Mouse (Mus musculus) granulocyte monocyte progenitor cell, adult 5-6 weeks (primary cell): ENCODE results near the gene Dgkd. TPM values are rescaled to one million over a fixed set of nuclear protein-coding genes. Genes with fewer than 3 reads are reported as not detected.
A peak's percentile ranks its signal among the peaks of the same experiment; 100 is the strongest.

Experiments
- ATAC-seq: replicated peaks from 2 replicates; pipeline ENCODE4 v1.8.0; 2016; ENCODE audit warnings: mild to moderate bottlenecking, moderate TSS enrichment, inconsistent platforms; ENCODE audit not compliant: poor library complexity, severe bottlenecking
- total RNA-seq, 2 experiments: library from RNA; stranded (forward) in 1 of 2; stranded (reverse) in 1 of 2; fragments of 200-712, 200-1000 nt in 1 of 2; fragments of >200 nt in 1 of 2; fragmentation: Nextera tagmentation in 1 of 2; gene quantifications; 2 replicates each; pipeline ENCODE4 v1.2.3; 2014 to 2017

The Dgkd gene
- total RNA-seq, 2 experiments from 2014 or later: 53.7 to 92.2 TPM

DNA sequence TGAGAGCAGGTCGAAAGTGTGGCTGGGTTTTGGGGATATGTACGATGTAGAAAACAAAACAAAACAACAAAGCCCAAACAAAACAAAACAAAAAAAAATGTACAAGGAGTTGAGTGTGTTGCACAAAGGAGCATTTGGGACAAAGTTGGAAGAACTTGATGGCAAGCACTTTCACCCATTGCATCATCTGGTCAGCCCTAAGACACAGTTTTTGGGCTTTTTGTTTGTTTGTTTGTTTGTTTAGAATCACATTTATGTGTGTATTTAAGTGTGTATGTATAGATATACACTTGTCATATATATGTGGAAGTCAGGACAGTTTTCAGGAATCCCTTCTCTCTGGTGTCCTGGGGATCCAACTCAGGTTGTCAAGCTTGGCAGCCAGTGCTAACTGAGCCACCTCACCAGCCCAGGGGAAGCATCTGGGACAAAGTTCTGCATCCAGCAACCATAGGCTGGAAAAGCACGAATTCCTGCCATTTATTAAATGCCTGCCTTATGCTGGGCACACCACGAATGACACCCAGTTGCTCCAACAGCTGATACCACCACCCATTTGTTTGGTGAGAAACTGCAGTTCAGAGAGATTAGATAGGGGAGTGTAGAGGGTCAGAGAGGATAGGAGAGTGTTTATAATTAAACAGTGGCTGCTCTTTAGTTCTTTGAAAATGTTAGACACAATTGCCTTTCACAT, 5.5 kb upstream of the Dgkd start:
- ATAC-seq: no peak

DNA sequence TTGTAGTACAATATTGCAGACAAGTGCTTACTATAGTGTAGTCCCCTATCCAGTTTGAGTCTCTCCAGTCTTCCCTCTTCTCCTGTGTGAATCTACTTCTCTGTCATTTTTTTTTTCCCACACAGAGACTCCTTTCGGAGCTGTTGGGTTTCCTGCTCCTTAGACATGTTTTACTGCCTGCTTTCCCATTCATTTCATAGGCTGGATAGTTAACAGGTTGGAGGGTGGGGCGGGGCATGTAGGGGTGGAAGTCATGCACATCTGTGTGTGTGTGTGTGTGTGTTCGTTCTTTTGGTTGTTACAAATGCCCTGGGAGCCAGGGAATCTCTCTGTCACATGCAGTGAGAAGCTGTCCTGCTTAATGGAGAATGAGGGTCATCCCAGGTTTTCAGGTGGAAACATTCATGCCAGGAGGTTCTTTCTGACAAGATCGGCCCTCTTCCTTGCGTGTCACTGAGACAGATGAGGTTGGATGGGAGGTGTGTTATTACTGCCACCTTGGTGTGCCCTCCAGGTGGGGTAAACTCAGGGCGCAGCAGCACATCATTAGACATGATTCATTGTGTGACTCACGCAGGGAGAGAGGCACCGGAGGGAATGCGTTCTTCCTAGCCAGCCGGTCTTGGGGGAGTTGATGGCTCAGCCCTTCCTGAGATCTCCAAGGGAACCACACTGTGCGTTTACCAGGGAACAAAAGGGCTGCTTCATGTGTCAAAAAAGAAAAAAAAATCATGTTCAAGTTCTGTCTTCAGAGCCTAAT, 4.7 kb upstream of the Dgkd start:
- ATAC-seq: no peak

DNA sequence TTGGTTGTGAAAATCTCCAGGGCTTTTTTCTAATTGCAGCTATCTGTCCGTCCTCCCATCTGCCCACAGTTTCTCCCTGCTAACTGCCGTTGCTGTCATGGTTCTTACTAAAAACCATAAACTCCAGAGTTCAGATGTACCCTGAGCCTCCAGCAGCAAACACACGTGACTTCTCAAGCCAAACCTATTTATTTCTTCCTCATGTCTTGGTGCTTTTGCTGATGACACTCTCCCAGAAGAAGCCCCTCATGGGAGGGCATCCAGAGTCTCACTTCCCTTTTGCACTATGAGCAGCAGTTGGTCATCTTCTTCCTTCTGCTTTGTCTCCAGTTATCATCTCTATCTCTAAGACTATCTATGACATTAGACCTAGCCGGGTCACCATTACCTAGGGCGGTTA, 3.8 kb upstream of the Dgkd start:
- peak; percentile 77 for ATAC-seq

DNA sequence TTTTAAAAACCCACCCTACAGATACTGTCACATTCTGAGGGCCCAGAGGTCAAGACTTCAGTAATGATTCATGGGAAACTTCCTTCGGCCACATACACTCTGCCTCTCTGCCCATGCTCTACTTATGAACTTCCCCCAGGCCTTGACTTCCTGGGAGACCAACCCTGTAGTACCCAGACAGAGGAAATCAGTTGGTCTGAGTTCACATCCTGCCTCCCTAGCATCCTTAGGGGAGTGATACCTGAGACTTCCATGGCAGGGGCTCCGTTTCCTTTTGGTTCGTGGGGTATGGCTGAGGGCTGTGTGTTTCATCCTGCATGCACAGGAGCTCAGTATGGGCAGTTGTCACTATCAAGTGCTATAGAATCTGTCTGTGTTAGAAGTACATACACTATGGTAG, 1.7 kb upstream of the Dgkd start:
- no peak for ATAC-seq

DNA sequence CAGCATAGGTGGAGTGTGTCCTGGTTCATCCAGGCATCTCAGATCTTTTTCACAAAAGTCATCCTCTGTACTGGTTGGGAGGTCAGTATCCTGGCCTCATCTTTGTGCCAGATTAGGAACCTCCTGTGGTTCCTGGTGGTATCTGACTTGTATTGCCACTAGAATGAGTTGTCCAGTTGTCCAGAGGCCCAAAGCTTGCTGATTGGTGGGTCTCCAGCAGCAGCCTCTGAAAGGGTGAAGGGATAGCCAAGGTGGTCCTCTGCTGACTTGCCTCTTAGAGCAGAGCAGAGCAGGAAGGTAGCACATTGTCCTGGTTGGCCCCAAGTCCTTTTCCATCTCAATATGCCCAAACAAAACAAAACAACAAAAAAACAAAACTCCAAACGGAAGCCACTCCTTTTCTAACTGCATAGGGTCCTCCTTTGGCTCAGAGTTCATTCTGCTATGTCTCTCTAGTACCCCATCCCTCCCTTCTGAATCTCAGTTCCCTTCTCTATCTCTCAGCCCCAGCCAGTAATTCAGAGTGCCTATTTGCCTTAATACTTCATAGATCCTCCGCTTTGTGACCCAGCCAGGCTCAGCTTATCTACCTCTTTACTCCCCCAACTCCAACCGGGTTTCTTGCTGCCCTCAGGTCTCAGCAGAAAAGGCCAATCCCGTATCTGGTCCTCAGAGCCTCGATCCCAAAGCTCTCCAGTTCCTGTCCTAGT, 851 bp upstream of the Dgkd start:
- ATAC-seq: no peak

DNA sequence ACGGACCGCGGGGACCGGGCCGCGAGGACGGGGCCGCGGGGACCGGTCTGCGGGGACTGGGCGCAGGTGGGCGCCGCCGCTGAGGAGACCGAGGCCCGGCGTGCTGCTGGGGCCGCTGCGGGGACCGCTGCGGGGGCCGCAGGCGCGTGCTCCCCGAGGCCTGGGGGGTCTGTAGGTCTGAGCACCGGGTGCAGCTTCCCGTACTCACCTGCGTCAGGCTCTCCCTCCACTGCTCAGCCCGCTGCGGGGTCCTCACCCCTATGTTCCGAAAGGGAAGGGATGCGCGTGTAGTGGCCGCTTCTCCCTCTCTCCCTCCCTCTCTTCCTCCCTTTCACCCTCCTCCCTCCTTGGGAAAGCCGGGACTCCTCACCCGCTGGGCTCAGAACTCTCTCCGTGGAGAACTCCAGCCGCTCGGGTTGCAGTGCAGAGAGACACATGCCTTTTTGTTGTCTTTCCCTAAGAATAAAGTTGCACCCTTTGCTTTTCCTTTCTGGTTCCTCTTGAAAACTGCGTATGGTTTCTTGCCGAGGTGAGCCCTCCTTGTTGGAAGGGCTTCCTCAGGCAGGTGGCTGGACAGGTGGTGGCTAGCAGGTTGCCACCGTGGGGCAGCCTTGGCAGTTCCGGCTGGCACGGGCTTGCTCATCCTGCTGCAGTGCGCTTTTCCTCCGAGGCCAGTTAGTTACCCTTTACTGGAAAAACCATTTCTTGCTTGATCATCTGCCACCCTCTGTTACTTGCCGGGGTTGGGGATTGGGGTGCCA, 694 bp downstream of the Dgkd start:
- ATAC-seq: no peak

DNA sequence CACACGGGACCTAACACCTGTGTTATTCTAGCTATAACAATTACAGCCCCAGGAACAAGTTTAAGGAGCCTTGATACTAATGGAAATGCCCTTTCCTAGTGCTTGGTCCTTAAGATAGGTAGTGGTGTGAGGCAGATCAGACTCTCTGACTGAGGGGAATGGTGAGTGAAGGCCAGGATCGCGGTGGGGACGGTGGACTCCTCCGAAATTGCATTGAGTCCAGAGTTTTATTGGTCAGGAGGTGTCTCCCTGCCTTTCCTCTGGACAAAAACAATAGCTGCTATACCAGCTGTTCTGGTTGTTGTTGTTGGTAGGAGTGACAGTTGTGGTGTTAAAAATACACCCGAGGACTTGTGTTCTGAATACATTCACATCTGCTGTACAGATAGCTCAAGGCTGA, 1.3 kb downstream of the Dgkd start:
- ATAC-seq: no peak

DNA sequence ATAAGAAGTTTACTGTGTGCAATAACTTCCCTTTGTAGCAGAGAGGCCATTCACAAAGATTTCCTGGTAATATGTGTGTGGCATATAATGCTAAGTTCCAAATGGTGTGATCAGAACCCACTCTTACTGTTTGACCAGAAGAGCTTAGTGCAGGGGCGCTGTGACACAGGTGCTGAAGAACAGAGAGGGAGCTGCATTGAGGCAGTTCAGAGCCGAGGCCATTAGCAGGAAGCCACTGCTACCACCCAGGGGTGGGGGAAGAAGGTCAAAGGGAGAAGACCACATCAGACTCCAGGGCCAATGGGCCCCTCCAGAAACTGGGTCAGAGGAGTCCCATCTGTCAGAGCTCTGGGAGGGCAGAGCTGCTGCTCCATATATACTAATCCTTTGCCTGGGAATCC, 1.8 kb downstream of the Dgkd start:
- peak; percentile 13 for ATAC-seq

DNA sequence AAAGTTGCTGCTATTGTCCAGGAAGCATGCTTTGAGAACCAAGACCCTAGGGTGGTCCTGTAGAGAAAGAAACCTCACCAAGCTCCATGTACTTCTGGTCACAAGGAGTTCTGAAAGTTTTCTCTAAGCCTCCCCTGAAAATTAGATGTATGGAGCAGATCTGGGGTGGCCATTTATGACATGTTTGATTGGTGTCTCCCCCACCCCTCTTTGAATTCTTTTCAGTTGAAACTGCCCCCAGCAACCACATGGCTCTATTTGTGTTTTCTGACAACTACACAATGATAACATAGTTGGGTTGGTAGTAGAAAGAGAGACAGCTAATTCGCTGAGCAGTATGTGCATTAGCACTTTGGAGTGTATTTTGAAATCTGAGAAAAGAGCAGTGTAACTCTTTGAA, 2.4 kb downstream of the Dgkd start:
- ATAC-seq: no peak

DNA sequence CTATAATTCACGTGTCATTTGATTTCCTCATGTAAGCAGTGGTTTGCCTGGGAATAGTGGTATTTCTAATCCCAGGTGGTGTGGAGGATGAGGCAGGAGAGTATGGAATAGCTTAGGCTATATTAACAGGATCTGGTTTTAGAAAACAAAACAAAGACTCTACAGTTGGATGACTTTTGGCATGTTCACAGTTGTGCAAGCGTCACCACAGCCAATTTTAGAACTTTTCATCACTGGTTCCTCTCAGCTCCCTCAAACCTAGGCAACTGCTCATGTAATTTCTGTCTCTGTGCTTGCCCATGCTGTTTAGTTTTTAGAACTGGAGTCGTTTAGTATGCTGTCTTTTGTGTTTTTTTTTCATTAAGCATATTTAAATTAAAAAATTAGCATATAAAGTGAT, 3.7 kb downstream of the Dgkd start:
- peak; percentile 55 for ATAC-seq

DNA sequence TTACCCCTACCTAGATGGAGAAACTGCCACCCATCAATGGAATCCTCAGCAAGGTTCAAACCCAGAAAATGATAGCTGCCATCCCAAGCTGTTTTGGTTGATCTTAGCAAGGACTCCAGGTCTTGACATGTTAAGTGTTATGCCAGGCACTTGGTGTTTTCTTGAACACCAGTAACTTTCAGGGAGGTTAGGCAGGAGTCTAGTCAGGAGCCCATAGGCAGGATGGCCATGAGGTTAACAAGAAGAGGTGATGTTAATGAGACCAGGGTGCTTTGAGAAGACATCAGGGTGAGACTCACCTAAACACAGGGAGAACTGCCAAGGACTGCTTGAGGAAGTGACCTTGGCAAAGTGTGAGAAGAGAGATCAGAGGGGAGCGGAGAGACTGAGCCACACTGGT, 4.9 kb downstream of the Dgkd start:
- no peak for ATAC-seq

DNA sequence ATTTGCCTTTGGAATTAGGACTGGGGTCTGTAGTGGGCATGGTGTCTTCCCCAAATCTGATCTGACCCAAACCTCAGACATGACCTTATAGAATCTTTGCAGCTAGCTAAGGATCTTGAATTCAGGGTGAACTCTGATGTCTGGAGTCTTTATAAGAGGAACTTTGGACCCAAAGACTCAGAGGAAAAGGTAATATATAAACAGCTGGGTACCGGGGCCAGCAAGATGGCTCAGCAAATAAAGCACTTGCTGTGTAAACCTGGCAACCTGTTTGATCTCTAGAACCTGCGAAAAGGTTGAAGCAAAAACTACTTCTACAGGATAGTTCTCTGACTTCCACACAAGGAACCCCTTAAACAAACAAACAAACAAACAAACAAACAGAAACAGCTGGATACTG, 5.4 kb downstream of the Dgkd start:
- no peak for ATAC-seq

DNA sequence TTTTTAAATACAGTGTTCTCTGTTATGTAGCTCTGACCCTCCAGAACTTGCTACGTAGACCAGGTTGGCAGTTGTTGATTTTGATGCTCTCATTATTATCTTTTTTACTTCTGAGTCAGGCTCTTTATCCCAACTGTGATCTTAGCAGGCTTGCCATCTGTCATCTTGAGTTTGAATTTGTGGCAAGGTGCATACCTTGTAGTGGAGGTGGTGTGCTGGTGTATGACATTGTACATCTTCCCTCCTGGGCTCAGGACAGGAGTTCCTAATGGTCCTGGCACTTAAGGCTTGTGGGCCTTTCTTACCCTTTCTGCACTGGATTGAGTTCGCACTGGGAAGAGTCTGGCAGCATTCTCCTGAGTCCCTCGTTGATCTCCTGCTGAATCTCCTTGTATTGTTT, 10.5 kb downstream of the Dgkd start:
- ATAC-seq: no peak

DNA sequence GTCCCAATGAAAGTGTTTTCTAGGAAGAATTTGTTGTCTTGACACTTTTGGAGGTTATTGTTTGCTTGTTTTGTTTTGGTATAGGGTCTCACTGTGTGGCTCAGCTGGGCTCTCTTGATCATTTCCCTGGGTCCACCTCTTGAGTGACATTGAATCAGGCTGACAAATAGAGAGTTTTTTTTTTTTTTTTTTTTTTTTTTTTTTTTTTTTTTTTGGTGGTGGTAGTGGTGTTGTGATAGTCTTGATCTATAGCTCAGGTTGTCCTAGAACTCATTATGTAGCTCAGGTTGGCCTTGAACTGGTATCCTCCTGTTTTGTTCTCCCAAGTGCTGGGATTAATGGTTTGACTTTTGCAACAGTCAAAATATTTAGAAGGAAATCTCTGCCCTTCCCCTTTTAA, 11.8 kb downstream of the Dgkd start:
- no peak for ATAC-seq

DNA sequence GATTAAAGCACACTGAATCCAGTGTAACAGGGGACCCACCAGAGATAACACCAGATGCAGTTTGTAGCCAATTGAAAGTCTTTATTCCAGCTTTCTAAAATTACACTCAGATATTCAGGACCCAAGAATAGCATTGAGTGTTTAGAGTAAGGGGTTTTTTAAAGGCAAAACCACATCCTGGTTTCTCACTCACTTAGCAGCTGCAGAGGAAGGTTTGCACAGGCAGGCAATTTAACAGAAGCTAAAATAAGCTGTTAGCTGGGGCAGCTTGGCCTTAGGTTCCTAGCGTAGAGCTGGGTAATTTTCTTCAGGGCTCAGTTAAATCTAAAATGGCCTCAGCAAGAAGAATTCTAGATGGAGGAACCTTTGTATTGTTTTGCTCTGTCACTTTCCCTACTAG, 13.6 kb downstream of the Dgkd start:
- ATAC-seq: no peak

DNA sequence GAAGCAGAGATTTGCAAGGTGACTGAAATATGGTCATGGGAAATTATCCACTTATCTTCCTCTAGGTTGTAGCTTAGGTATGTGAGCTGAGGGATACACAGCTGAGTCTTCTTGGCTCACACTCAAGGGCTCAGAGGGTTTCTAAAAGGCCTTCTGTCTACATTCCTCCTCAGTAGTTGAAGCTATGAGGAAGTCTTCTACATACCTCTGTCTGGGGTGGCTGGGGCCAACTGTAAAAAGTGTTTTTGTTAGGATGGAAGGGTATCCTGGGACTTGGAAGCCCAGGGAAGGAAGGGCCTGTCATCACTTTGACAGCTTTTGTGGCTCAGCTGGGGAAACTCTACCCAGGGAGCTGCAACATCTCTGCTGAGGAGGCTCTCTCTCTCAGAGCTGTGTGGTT, 18.5 kb downstream of the Dgkd start:
- no peak for ATAC-seq

DNA sequence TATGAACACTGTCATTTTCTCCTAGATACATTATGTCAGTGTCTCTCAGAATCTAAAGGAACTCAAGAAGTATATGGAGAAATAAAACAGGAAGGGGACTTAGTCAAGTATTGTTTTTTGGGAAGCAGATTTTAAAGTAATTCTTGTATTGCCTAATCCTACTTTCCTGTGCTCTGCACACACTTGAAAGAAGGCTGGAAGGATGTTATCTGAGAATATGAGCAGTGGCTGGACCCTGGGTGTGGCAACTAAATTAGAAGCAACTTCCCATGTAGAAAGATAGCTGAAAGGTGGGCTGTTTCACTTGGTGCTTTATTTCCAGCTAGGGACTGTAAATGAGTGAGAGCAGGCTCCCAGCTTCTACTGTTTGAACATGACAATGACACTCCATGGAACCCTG, 20.0 kb downstream of the Dgkd start:
- ATAC-seq: peak; percentile 95

DNA sequence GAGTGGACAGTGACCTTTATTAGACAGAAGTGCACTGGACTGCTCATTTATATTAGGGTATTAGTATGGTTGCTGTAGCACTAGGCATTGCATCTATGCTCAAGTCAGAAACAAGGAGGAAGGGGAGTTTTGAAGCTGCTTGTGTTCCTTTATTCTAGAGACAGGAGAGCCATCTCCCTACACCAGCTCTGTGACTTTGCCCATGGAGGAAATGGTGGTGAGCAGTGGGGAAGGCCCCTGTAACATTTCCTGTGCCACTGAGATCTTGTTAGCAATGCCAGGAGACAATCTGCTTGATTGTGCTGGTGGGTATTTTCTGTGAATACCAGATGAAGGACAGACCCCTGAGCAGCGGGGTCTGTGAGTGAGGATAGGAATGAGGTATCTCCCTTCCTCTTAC, 23.0 kb downstream of the Dgkd start:
- ATAC-seq: peak; percentile 20; the same call in 1 of the 2 replicates

DNA sequence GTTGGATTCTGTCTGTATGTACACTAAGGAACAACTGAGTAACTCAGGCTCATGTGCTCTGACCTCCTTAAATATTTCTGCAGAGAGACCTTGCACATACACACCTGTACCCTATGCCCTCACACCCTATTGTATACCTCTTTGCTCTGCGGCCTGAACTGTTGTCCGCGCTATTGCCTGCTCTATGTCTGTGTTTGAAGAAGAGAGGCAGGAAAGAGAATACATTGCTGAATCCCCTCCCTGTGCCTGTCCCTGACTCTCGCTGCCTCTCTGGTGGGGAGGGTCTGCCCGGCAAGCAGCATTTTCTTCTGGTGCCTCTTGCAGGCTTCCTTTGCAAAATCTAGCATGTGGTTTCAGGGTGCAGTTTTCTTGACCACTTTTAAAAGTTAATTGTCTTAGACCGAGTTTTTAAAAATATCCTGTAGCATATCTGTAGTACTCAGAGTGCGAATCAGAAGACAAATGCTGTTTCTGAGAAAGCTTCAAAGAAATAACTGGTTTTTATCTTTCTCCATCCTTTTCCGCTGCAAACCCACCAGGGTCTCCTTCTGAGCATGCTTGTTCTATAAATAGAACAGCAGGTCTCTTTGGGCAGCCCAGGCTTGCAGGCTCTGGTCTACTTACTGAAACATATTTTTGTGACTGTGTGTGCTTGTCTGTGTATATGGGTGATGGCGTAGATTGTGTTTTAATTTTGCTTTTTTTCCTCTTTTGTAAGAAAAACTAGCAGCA, 24.6 kb downstream of the Dgkd start:
- no peak for ATAC-seq

DNA sequence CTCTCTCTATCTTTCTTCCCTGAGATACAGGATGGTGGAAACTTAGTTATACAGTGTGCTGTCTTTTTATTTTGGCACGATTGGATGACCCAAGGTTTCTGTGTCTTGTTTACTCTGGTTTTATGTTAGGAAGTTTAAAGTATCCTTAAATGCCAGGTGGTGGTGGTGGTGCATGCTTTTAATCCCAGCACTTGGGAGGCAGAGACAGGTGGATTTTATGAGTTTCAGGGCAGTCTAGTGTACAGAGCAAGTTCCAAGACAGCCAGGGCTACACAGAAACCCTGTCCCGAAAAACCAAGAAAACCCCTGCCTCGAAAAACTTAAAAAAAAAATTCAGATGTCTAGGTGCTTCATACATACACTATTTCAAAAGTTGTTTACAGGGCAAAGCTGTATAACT, 25.9 kb downstream of the Dgkd start:
- ATAC-seq: no peak
